Mouse (Mus musculus): Measurements from ENCODE around the gene Hist4h4. TPM values are rescaled to one million over a fixed set of nuclear protein-coding genes. Genes with fewer than 3 reads are reported as not detected.

Hist4h4 gene
- polyA plus RNA-seq, 1 experiment from 2014 or later = 0.79 TPM

DNA sequence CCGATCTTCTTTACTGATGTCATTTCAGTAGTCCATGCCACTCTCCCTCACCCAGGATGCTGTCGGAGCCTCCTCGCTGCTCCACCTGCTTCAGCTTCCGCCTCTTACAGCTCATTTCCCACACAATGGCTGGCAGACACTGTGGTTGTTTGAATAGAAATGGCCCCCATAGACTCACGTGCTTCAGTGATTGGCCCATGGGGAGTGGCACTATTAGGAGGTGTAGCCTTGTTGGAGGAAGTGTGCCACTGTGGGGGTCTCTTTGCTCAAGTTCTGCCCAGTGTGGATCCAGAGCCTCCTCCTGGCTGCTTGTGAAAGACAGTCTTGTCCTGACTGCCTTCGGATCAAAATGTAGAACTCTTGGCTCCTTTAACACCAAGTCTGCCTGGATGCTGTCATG is 8.4 kb downstream of the Hist4h4 start:
- Histone ChIP-seq H3K9me3 (no peaks in the 10 kb centered on the region), H3K9ac (no peak overlapping the region), H3K4me2 (no peak overlapping the region), H3K27ac (no peak overlapping the region), H3K4me3 (replicated peaks) (no peak overlapping the region), H3K27me3 (peaks cover 7% of the 10 kb centered on the region; the same call in 1 of the 2 replicates), H3K36me3 (replicated peaks) (no peaks in the 10 kb centered on the region), H3K4me1 (peaks cover 9% of the 10 kb centered on the region)
- WGBS = 51% methylated on average over 6 of the region's 6 CpGs
- no peak for ATAC-seq (ENCODE audit: low FRiP score)

DNA sequence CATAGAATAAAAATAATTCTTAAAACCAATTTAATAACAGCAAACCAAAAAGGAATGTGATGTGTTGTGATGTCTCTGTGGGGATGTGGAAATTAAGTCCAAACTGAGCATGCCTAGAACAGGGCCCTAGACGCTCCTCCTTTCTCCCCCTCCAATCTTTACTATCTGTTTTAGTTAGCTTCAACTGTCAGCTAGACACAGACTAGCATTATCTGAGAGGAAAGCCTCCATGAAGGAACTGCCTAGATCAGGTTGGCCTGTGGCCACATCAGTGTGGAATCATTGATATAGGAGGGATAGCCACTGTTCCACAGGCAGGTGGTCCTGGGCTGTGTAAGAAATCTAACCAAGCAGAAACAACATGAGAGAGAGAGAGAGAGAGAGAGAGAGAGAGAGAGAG is 9.1 kb downstream of the Hist4h4 start:
- H3K4me2 ChIP-seq = no peak overlapping the region
- no peak for ATAC-seq (ENCODE audit: low FRiP score)
- no peaks in the 10 kb centered on the region for H3K36me3 ChIP-seq (replicated peaks)
- peaks cover 9% of the 10 kb centered on the region for H3K4me1 ChIP-seq
- H3K27me3 ChIP-seq = peaks cover 7% of the 10 kb centered on the region; the same call in 1 of the 2 replicates
- no peak overlapping the region for H3K27ac ChIP-seq
- 59% methylated on average over 1 of the region's 1 CpGs for WGBS
- H3K4me3 ChIP-seq (replicated peaks) = no peak overlapping the region
- H3K9me3 ChIP-seq = no peaks in the 10 kb centered on the region
- no peak overlapping the region for H3K9ac ChIP-seq

DNA sequence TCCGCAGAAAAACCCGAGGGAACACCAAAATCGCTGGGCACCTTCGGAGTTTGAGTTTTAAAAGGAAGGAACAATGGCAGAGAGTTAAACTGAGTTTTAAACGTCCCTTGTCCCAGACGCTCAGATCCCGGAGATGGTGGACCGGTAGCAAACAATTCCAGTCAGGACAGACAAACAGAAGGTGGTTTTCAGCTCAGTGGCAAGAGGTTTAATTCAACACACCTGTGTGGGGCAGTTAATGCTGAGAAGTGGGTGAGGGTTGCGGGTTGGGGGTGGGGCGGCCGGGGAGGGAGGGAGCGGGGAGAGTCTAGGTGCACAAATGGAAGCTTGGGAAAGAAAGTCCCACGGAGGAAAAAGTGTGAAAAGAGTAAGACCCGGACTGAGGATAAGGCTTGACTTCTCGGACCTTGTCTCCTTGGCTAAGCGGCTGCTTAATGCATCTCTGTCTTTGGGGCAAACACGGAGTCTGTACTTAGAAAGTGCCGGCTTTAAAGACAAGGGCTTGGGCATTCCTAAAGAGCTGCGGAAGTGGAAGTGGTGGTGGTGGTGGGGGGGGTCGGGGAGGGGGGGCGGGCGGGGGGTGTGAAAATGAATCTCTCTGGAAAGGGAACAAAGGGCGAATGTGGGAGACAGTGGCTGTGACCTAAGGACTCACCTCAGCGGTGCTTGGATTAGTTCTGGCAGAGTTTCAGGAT is 10.2 kb downstream of the Hist4h4 start:
- Histone ChIP-seq H3K9ac (peak overlapping the region; percentile 50), H3K4me3 (replicated peaks) (peak overlapping the region; percentile 40), H3K4me2 (peak overlapping the region; percentile 70), H3K9me3 (no peaks in the 10 kb centered on the region), H3K27me3 (peaks cover 7% of the 10 kb centered on the region; the same call in 1 of the 2 replicates), H3K27ac (no peak overlapping the region), H3K4me1 (peaks cover 9% of the 10 kb centered on the region), H3K36me3 (replicated peaks) (no peaks in the 10 kb centered on the region)
- ATAC-seq (ENCODE audit: low FRiP score) = 0 out of 2 replicates have a peak, but pooled peaks have one; percentile 41
- WGBS = 1% methylated on average over 24 of the region's 24 CpGs

DNA sequence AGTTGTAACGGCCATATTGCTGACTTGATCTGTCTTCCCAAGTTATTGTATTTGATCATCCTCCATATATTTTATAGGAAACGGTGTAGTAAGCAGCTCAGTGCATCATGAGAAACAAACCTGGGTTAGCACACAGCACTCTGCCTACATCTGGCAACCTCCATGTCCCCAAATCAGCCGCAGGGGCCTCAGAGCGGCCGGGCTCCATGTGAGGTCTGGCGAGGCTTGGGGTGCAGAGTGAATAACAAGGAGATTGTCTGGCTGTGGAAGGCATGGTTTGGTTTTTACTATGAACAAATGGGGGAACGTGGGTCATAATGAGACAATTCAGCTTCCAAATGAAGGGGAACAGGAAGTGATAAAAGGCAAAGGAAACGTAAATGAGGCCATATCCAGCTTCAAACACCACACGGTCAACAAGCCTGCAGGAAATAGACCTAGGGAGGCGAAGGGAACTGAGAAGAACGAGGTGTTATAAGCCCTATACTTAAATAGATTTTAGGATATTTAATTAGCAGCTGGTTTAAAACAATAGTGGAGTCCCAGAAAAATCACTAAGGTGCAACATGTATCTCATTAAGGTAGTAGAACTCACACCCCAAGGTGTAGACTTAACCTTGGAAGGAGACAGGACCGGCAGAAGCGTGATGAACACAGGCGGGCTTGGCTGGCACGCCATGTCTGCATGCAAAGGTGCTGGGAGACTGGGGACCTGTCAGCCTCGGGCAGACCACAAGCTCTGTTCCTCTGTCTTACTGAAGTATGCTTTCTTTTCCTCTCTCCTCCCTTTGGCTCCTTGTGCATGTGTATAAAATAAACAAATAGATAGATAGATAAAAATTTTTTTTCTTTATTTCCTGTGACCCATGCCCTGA is 11.1 kb downstream of the Hist4h4 start:
- Histone ChIP-seq H3K27ac (no peak overlapping the region), H3K36me3 (replicated peaks) (no peaks in the 10 kb centered on the region), H3K9me3 (no peaks in the 10 kb centered on the region), H3K4me1 (peaks cover 9% of the 10 kb centered on the region), H3K27me3 (peaks cover 7% of the 10 kb centered on the region; the same call in 1 of the 2 replicates), H3K4me3 (replicated peaks) (peak overlapping the region; percentile 40), H3K4me2 (peak overlapping the region; percentile 70), H3K9ac (no peak overlapping the region)
- no peak for ATAC-seq (ENCODE audit: low FRiP score)
- WGBS = 25% methylated on average over 16 of the region's 16 CpGs

DNA sequence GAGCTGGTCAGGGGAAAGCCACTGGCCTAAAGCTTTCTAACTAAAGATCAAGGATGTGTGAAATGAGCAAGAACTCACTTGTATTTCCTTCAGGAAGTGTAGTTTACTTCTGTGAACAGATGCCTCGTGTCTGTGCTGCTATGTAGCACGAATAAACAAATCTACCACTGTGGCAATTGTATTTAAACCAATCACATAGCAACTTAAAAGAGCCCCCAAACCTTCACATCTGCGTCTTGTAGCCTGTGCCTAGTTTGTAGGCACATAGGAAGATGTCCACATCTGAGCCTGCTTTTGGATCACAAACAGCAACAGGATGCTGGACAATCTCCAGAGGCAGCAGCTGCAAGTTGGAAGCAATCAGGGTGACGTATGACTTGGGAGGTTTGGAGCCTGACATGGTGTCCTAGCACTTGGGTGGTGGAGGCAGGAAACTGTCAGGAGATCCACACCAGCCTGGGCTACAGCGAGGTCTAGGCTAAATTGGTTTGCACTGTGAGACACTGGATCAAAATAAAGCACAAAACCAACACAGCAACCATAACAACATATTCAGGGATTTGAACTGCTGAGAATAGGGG is 14.7 kb downstream of the Hist4h4 start:
- Histone ChIP-seq H3K27ac (no peak overlapping the region), H3K4me3 (replicated peaks) (no peak overlapping the region), H3K4me2 (no peak overlapping the region), H3K4me1 (peaks cover 9% of the 10 kb centered on the region), H3K9me3 (no peaks in the 10 kb centered on the region), H3K27me3 (peaks cover 7% of the 10 kb centered on the region; the same call in 1 of the 2 replicates), H3K36me3 (replicated peaks) (no peaks in the 10 kb centered on the region), H3K9ac (no peak overlapping the region)
- no peak for ATAC-seq (ENCODE audit: low FRiP score)
- 83% methylated on average over 5 of the region's 5 CpGs for WGBS

DNA sequence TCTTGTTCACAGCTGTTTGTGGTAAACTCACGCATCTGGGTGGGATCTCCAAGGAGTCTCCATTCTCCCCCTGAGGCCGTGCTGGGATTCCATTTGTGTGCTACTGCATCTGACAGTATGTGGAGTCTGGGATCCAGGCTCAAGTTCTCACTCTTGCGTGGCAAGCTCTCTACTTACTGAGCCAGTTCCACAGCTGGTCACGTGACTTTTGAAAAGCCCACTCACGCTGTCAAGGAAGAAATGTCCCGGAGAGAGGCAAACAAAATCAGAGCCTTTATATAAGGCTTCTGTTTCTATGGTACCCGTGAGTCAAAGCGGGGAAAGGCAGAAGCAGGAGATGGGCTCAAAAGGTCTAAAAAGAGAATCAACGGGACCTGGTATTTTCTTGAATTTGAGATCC is 21.5 kb downstream of the Hist4h4 start:
- Histone ChIP-seq H3K4me2 (no peak overlapping the region), H3K36me3 (replicated peaks) (no peaks in the 10 kb centered on the region), H3K9ac (no peak overlapping the region), H3K4me3 (replicated peaks) (no peak overlapping the region), H3K9me3 (no peaks in the 10 kb centered on the region), H3K27ac (no peak overlapping the region), H3K27me3 (no peaks in the 10 kb centered on the region), H3K4me1 (no peaks in the 10 kb centered on the region)
- ATAC-seq (ENCODE audit: low FRiP score) = no peak
- 81% methylated on average over 9 of the region's 9 CpGs for WGBS

DNA sequence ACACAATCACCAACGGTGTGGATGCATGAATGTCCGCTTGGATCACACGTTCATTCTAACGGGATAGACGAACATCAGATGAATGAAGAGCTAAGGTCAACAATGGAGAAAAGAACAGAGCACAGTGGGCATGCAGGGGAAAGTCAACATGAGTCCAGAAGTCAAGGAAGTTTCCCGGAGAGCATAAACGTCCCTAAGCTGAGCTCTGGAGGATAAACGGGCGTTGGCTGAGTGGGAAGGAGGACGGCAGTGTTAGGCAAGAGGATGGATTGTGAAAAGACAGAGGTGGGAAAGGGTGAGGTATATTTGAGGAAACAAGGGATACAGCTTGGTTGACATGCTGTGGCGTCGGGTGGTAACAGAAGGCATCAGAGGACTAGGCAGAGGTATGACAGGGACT is 22.1 kb downstream of the Hist4h4 start:
- H3K9ac ChIP-seq = no peak overlapping the region
- no peak overlapping the region for H3K27ac ChIP-seq
- no peaks in the 10 kb centered on the region for H3K27me3 ChIP-seq
- no peak for ATAC-seq (ENCODE audit: low FRiP score)
- no peaks in the 10 kb centered on the region for H3K9me3 ChIP-seq
- 85% methylated on average over 12 of the region's 12 CpGs for WGBS
- no peaks in the 10 kb centered on the region for H3K36me3 ChIP-seq (replicated peaks)
- H3K4me3 ChIP-seq (replicated peaks) = no peak overlapping the region
- H3K4me1 ChIP-seq = no peaks in the 10 kb centered on the region
- no peak overlapping the region for H3K4me2 ChIP-seq

DNA sequence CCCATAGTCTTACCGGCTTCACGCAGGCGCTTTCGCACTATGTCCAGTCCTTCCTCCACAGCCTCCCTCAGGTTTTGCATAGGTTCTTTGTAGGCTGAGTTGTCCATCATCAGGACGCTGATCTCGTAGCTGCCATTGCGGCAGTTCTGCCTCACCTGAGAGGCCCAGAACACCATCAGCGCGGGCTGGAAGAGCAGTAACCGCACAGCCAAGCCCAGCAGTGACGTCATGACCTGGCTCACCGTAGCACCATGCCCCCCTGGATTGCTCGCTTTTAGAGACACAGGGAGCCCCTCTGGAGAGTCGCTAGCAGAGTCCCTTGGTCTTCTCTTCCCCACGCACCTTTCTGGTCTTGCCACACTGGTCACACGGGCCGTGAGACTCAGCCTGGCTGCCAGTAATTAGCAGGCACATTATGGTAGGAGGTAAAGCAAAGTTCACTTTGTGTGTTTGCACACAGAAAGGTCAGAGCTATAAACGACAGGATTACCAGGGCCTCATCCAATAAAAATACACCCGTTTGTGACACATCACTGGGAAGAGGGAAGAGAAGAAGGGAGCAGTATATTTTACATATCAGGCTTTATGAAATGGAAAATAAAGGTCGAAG is 22.7 kb downstream of the Hist4h4 start, which contains the start of gene Gucy2c:
Gene Gucy2c (minus strand): TSS at position 389 of the 610 bp plus-strand sequence.
- H3K27ac ChIP-seq = no peak within 1 kb of the TSS
- no peak within 1 kb of the TSS for H3K4me2 ChIP-seq
- no peak for ATAC-seq (ENCODE audit: low FRiP score)
- H3K27me3 ChIP-seq = no peaks in the 10 kb centered on the region
- no peak within 1 kb of the TSS for H3K4me3 ChIP-seq (replicated peaks)
- H3K4me1 ChIP-seq = no peaks in the 10 kb centered on the region
- H3K36me3 ChIP-seq (replicated peaks) = no peaks in the 10 kb centered on the region
- H3K9ac ChIP-seq = no peak within 1 kb of the TSS
- no peaks in the 10 kb centered on the region for H3K9me3 ChIP-seq
- 87% methylated on average over 20 of the region's 20 CpGs for WGBS

DNA sequence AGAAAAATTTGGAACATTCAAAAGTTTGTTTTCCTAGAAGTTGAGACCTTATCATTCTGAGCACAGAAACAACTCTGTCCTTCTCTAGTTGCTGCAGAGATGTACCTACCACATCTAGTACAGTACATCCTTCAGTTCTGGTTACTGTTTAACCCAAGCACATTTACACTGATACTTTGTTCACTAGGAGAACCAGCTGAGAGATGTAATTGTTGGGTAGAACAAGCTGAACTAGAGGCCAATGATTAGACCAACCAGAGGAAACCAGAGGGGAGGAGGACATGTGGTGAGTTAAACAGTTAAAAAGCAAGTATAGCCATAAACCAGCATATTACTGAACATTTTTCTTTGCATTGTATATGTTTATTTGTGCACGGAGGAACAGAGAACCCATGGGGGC is 27.8 kb downstream of the Hist4h4 start:
- H3K4me2 ChIP-seq = no peak overlapping the region
- no peaks in the 10 kb centered on the region for H3K9me3 ChIP-seq
- H3K27ac ChIP-seq = no peak overlapping the region
- H3K27me3 ChIP-seq = no peaks in the 10 kb centered on the region
- no peak for ATAC-seq (ENCODE audit: low FRiP score)
- H3K4me3 ChIP-seq (replicated peaks) = no peak overlapping the region
- no peaks in the 10 kb centered on the region for H3K4me1 ChIP-seq
- WGBS = 88% methylated on average over 1 of the region's 1 CpGs
- H3K9ac ChIP-seq = no peak overlapping the region
- H3K36me3 ChIP-seq (replicated peaks) = no peaks in the 10 kb centered on the region

DNA sequence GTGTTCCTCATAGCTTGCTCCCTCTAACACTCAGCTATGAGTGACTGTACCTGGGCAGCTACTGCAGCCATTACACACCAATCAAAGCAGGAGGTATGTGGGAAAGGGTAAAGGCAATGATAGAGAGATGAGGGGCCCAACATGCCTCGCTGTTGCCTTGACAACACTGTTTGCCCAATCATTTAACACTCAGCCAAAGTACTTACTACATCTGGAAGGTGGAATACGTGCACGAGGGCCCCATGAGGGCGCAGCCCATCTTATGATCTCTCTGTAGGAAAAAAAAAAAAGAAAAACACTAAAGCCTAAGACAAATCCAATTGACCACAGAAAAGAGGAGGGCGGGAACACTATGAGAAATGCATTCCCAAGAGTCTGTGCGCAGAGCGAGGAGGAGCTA is 34.4 kb downstream of the Hist4h4 start:
- Histone ChIP-seq H3K9ac (no peak overlapping the region), H3K4me1 (no peaks in the 10 kb centered on the region), H3K9me3 (no peaks in the 10 kb centered on the region), H3K27me3 (no peaks in the 10 kb centered on the region), H3K27ac (no peak overlapping the region), H3K36me3 (replicated peaks) (no peaks in the 10 kb centered on the region), H3K4me2 (no peak overlapping the region), H3K4me3 (replicated peaks) (no peak overlapping the region)
- no peak for ATAC-seq (ENCODE audit: low FRiP score)
- WGBS = 88% methylated on average over 7 of the region's 7 CpGs

DNA sequence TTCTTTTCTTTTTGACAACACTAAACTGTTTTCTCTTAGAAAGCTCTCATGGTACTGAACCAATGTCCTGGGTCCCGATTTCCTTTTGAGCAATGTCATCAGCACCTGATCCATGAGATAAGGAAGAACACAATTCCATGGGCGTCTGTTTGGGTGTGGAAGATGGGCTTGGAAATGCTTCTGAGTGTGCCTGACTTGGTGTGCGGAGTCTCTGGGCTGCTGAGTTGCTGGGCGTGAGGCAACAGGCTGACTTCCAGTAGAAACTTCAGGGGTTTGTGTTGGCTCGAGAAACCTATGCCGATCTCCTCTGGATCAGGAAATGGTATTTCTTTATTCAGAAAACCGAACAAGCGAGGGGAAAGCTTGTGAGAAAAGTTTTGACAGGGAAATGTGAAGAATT is 35.1 kb downstream of the Hist4h4 start:
- no peaks in the 10 kb centered on the region for H3K9me3 ChIP-seq
- H3K9ac ChIP-seq = no peak overlapping the region
- H3K4me3 ChIP-seq (replicated peaks) = no peak overlapping the region
- ATAC-seq (ENCODE audit: low FRiP score) = no peak
- no peaks in the 10 kb centered on the region for H3K36me3 ChIP-seq (replicated peaks)
- no peaks in the 10 kb centered on the region for H3K27me3 ChIP-seq
- H3K27ac ChIP-seq = no peak overlapping the region
- no peaks in the 10 kb centered on the region for H3K4me1 ChIP-seq
- no peak overlapping the region for H3K4me2 ChIP-seq
- 87% methylated on average over 8 of the region's 8 CpGs for WGBS

DNA sequence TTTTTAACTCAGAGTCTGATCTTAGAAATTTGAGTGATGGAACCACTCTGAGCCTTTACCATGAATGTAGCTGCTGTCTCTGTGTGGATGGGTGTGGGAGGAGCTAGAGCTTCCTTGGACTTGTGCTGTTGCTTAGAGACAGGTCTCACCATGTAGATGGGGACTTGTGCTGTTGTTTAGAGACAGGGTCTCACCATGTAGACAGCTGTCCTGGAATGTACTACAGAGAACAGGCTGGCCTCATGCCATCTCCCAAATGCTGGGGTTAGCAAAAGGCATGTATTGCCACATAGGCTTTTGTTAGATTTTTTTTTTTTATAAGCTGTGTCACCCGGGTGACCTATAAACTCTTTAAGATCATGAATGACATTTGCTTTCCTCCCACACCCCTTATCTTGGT is 40.3 kb downstream of the Hist4h4 start:
- WGBS = 90% methylated on average over 1 of the region's 1 CpGs

More for the DNA sequence above, 40.3 kb downstream of the Hist4h4 start:
- no peak overlapping the region for H3K4me2 ChIP-seq
- no peaks in the 10 kb centered on the region for H3K27me3 ChIP-seq
- no peaks in the 10 kb centered on the region for H3K36me3 ChIP-seq (replicated peaks)
- ATAC-seq (ENCODE audit: low FRiP score) = no peak
- no peaks in the 10 kb centered on the region for H3K4me1 ChIP-seq
- H3K4me3 ChIP-seq (replicated peaks) = no peak overlapping the region
- H3K27ac ChIP-seq = no peak overlapping the region
- no peaks in the 10 kb centered on the region for H3K9me3 ChIP-seq
- no peak overlapping the region for H3K9ac ChIP-seq

Measured in forebrain, embryonic 12.5 days (tissue).